14 mouse cellular contexts compared by ENCODE assay signal in genomic region chr9:51736750-51737368, GRCm38 (mm10). TPM values are rescaled to one million over a fixed set of nuclear protein-coding genes. Genes with fewer than 3 reads are reported as not detected.
A peak's percentile ranks its signal among the peaks of the same experiment; 100 is the strongest.
DNase-seq lines count a peak whose midpoint lies in the region; ATAC-seq and TF ChIP-seq lines count a peak whose summit lies in the region.
"Had no signal": no experiment of that assay in that cellular context is flagged by ENCODE, and none has a peak within 500 bp of the region (broad histone marks: within the 10 kb centered on the region; RNA-seq: fewer than 3 reads in every experiment).

No protein-coding gene starts in this region.

- no peak for ATAC-seq in kidney, embryonic 16.5 days (ENCODE audit: low FRiP score, low TSS enrichment)
- ATAC-seq in midbrain, embryonic 16.5 days = peak; percentile 77

- H3K27ac ChIP-seq in kidney, adult 2 months (ENCODE audit: insufficient read depth, low read depth, low read length) = no peak overlapping the region
- H3K27ac ChIP-seq in kidney, embryonic 16.5 days (ENCODE audit: low read length) = no peak overlapping the region
- no peak overlapping the region for H3K27ac ChIP-seq in layer of hippocampus, adult 2 months
- H3K27ac ChIP-seq in midbrain, embryonic 16.5 days (ENCODE audit: low read length) = 0 out of 2 replicates have a peak overlapping the region, but pooled peaks have one; percentile 0
- H3K27ac ChIP-seq: embryonic facial prominence, embryonic 12.5 days had no signal

- H3K27me3 ChIP-seq in kidney, adult 2 months (replicated peaks; ENCODE audit: control insufficient read depth, insufficient read depth, low read length) = no peaks in the 10 kb centered on the region
- no peaks in the 10 kb centered on the region for H3K27me3 ChIP-seq in kidney, embryonic 16.5 days (ENCODE audit: insufficient read depth, low read length)
- H3K27me3 ChIP-seq in midbrain, embryonic 16.5 days (ENCODE audit: control insufficient read depth, insufficient read depth, low read depth, low read length) = no peaks in the 10 kb centered on the region
- H3K27me3 ChIP-seq: embryonic facial prominence, embryonic 12.5 days had no signal

- no peaks in the 10 kb centered on the region for H3K4me1 ChIP-seq in kidney, adult 2 months (ENCODE audit: control insufficient read depth, insufficient read depth, low read length)
- no peaks in the 10 kb centered on the region for H3K4me1 ChIP-seq in kidney, embryonic 16.5 days (ENCODE audit: insufficient read depth, low read length)
- H3K4me1 ChIP-seq in midbrain, embryonic 16.5 days (ENCODE audit: control insufficient read depth, insufficient read depth, low read length) = peaks cover 20% of the 10 kb centered on the region

- WGBS in kidney, adult 2 months = 71% methylated on average over 5 of the region's 5 CpGs
- 70% methylated on average over 5 of the region's 5 CpGs for WGBS in kidney, embryonic 16.5 days
- WGBS in midbrain, embryonic 16.5 days = 55% methylated on average over 5 of the region's 5 CpGs

- peak; percentile 9 for DNase-seq in kidney, adult 2 months
- peak; percentile 5 for DNase-seq in ovary, postnatal 36 days (ENCODE audit: low spot score)
- DNase-seq in ovary, adult 18-20 months (ENCODE audit: low spot score) = no peak
- DNase-seq in layer of hippocampus, adult 2 months (ENCODE audit: low spot score in 2 of 2) = peak; percentile 46 to 58
- no peak for DNase-seq in adrenal gland, adult 8-10 months
- DNase-seq in frontal cortex, postnatal 14 days (ENCODE audit: low spot score in 2 of 2) = no peak
- DNase-seq: adrenal gland, postnatal 25 days; cerebellum, adult 18-20 months; heart, postnatal 4 days; lung, postnatal 14 days had no signal

- H3K9me3 ChIP-seq in kidney, embryonic 16.5 days (ENCODE audit: low read length) = no peaks in the 10 kb centered on the region
- no peaks in the 10 kb centered on the region for H3K9me3 ChIP-seq in midbrain, embryonic 16.5 days (replicated peaks; ENCODE audit: control insufficient read depth, low read length, poor library complexity, severe bottlenecking)
- H3K9me3 ChIP-seq: embryonic facial prominence, embryonic 12.5 days had no signal

- H3K9ac ChIP-seq in kidney, embryonic 16.5 days (replicated peaks; ENCODE audit: low read length) = no peak overlapping the region
- no peak overlapping the region for H3K9ac ChIP-seq in midbrain, embryonic 16.5 days (ENCODE audit: low read depth, low read length)
- H3K9ac ChIP-seq: embryonic facial prominence, embryonic 12.5 days had no signal

- no peak for TF ChIP-seq CTCF in kidney, adult 2 months (conservative IDR thresholded peaks at IDR 0.05; ENCODE audit: insufficient read depth, insufficient read length, low read depth, low read length)
- no peak for TF ChIP-seq CTCF in layer of hippocampus, adult 2 months (conservative IDR thresholded peaks at IDR 0.05)

- H3K4me3 ChIP-seq in kidney, adult 2 months (ENCODE audit: insufficient read depth, low read depth, low read length) = no peak overlapping the region
- H3K4me3 ChIP-seq in kidney, embryonic 16.5 days (ENCODE audit: low read length) = no peak overlapping the region
- no peak overlapping the region for H3K4me3 ChIP-seq in layer of hippocampus, adult 2 months
- no peak overlapping the region for H3K4me3 ChIP-seq in midbrain, embryonic 16.5 days (ENCODE audit: low read depth, low read length)
- H3K4me3 ChIP-seq: embryonic facial prominence, embryonic 12.5 days had no signal

- no peak for TF ChIP-seq POLR2A in kidney, adult 2 months (IDR thresholded peaks at IDR 0.05; ENCODE audit: low read depth, low read length)

- H3K4me2 ChIP-seq in kidney, embryonic 16.5 days (replicated peaks; ENCODE audit: low read depth, low read length) = no peak overlapping the region
- no peak overlapping the region for H3K4me2 ChIP-seq in midbrain, embryonic 16.5 days (ENCODE audit: low read length)
- H3K4me2 ChIP-seq: embryonic facial prominence, embryonic 12.5 days; liver, embryonic 11.5 days had no signal

- H3K36me3 ChIP-seq in kidney, adult 2 months (ENCODE audit: control insufficient read depth, insufficient read depth, low read length) = no peaks in the 10 kb centered on the region
- no peaks in the 10 kb centered on the region for H3K36me3 ChIP-seq in kidney, embryonic 16.5 days (ENCODE audit: insufficient read depth, low read length)
- H3K36me3 ChIP-seq in midbrain, embryonic 16.5 days (ENCODE audit: control insufficient read depth, insufficient read depth, low read length) = no peaks in the 10 kb centered on the region
- H3K36me3 ChIP-seq: embryonic facial prominence, embryonic 12.5 days had no signal

RNA-seq across cellular contexts. Expression of gene Arhgap20, which starts 28.3 kb away (rescaled TPM):
- 0.09 and 0.11 TPM in 2 replicates for polyA plus RNA-seq in kidney, adult 2 months (2012; rRNA removed)
- polyA plus RNA-seq in kidney, embryonic 16.5 days (2015; fragmentation: Nextera tagmentation; extraction: Ambion mirVana) = 3.3 and 3.6 TPM in 2 replicates
- total RNA-seq in layer of hippocampus, adult 2 months (2021) = 10 to 100 TPM; 62.9 to 66.6 TPM
- polyA plus RNA-seq in midbrain, embryonic 16.5 days (2015; fragmentation: Nextera tagmentation; extraction: Ambion mirVana) = 17.5 and 18.8 TPM in 2 replicates
- total RNA-seq in adrenal gland, adult 8-10 months (2022) = 1 to 10 TPM; 1.2 to 2.7 (median 2.1) TPM

Comparison
In these comparisons a context has a peak if more than half of its experiments do, and no peak if none do; other contexts are left out.
1. DNase-seq: peak in kidney, adult 2 months (single experiment), ovary, postnatal 36 days (single experiment) and layer of hippocampus, adult 2 months (2 of 2); none in ovary, adult 18-20 months (single experiment), adrenal gland, adult 8-10 months (single experiment) and frontal cortex, postnatal 14 days (0 of 2).